Mouse (Mus musculus) heart, embryonic 13.5 days (tissue): ENCODE results near the gene Dact3. TPM values are rescaled to one million over a fixed set of nuclear protein-coding genes. Genes with fewer than 3 reads are reported as not detected.

ENCODE experiments used
- ATAC-seq: fragments of 200-750 bp; cut with Nextera tagmentation; 2 replicates; pipeline ENCODE4 v1.8.0; 2017; ENCODE audit warnings: moderate TSS enrichment; ENCODE audit not compliant: insufficient number of reproducible peaks, low FRiP score, low TSS enrichment; ENCODE audit errors: extremely low read depth
- H3K27ac ChIP-seq: fragments of 300-500 bp; sonication (generic); replicated peaks from 2 replicates; pipeline ENCODE4 v1.5.1; 2015; ENCODE audit warnings: moderate library complexity, mild to moderate bottlenecking, inconsistent platforms
- H3K27me3 ChIP-seq: fragments of 300-500 bp; sonication (generic); replicated peaks from 2 replicates; pipeline ENCODE4 v1.6.1; 2015; ENCODE audit warnings: mild to moderate bottlenecking, inconsistent platforms
- H3K36me3 ChIP-seq: fragments of 300-500 bp; sonication (generic); 2 replicates; pipeline ENCODE4 v1.6.1; 2015; ENCODE audit warnings: mild to moderate bottlenecking, inconsistent platforms
- H3K4me1 ChIP-seq: fragments of 300-500 bp; sonication (generic); 2 replicates; pipeline ENCODE4 v1.6.1; 2015; ENCODE audit warnings: inconsistent platforms
- H3K4me2 ChIP-seq: fragments of 300-500 bp; sonication (generic); 2 replicates; pipeline ENCODE4 v1.6.1; 2015; ENCODE audit warnings: inconsistent platforms, mild to moderate bottlenecking, moderate library complexity
- H3K4me3 ChIP-seq: fragments of 300-500 bp; sonication (generic); 2 replicates; pipeline ENCODE4 v1.5.1; 2015; ENCODE audit warnings: moderate library complexity, mild to moderate bottlenecking, inconsistent platforms
- H3K9ac ChIP-seq: fragments of 300-500 bp; sonication (generic); 2 replicates; pipeline ENCODE4 v1.6.1; 2015; ENCODE audit warnings: inconsistent platforms, mild to moderate bottlenecking, moderate library complexity
- H3K9me3 ChIP-seq: fragments of 300-500 bp; sonication (generic); 2 replicates; pipeline ENCODE4 v1.6.1; 2016; ENCODE audit warnings: inconsistent platforms
- WGBS: fragments of 180-500 bp; shearing (Covaris S2); methylation state at CpG from one replicate; pipeline ENCODE4 v1.1.7; 2015; ENCODE audit warnings: mixed read lengths; 5-methylcytosine and 5-hydroxymethylcytosine counted together
- polyA plus RNA-seq: library from polyadenylated mRNA; unstranded; fragments of >200 nt; fragmentation: Nextera tagmentation; extraction: Ambion mirVana; gene quantifications from 2 replicates; pipeline ENCODE4 v1.2.1, GENCODE M21; 2015

Gene Dact3
- polyA plus RNA-seq, 1 experiment from 2014 or later = 4.7 TPM

- no peaks in the 10 kb centered on the region for H3K9me3 ChIP-seq
- 1% methylated on average over 4 of the region's 4 CpGs for WGBS
- no peak for ATAC-seq
- no peak overlapping the region for H3K27ac ChIP-seq
- H3K36me3 ChIP-seq = peaks cover 6% of the 10 kb centered on the region; the same call in 1 of the 2 replicates
- H3K27me3 ChIP-seq = peaks cover 48% of the 10 kb centered on the region
- peak overlapping the region; percentile 35; the same call in 1 of the 2 replicates for H3K4me3 ChIP-seq
- peaks cover 55% of the 10 kb centered on the region for H3K4me1 ChIP-seq
- H3K9ac ChIP-seq = peak overlapping the region; percentile 71
- peak overlapping the region; percentile 72 for H3K4me2 ChIP-seq
Observed at GRCm38 (mm10) chr7:16894279-16894678, 19.2 kb downstream of the Dact3 start.

GRCm38 (mm10) chr7:16895000-16895399 lies 19.9 kb downstream of the Dact3 start:
- no peaks in the 10 kb centered on the region for H3K36me3 ChIP-seq
- under 1% methylated on average over 24 of the region's 24 CpGs for WGBS
- H3K27me3 ChIP-seq = peaks cover 55% of the 10 kb centered on the region
- H3K4me1 ChIP-seq = peaks cover 49% of the 10 kb centered on the region
- peak overlapping the region; percentile 35 for H3K4me3 ChIP-seq
- peak; percentile 7; the same call in 1 of the 2 replicates for ATAC-seq
- no peak overlapping the region for H3K27ac ChIP-seq
- H3K4me2 ChIP-seq = peak overlapping the region; percentile 72
- no peaks in the 10 kb centered on the region for H3K9me3 ChIP-seq
- peak overlapping the region; percentile 71 for H3K9ac ChIP-seq

GRCm38 (mm10) chr7:16895511-16895910 lies 20.4 kb downstream of the Dact3 start:
- WGBS = 37% methylated on average over 10 of the region's 10 CpGs
- Histone ChIP-seq H3K4me2 (peak overlapping the region; percentile 72), H3K36me3 (no peaks in the 10 kb centered on the region), H3K27ac (no peak overlapping the region), H3K9me3 (no peaks in the 10 kb centered on the region), H3K27me3 (peaks cover 60% of the 10 kb centered on the region), H3K4me3 (peak overlapping the region; percentile 35), H3K4me1 (peaks cover 44% of the 10 kb centered on the region), H3K9ac (peak overlapping the region; percentile 71)
- no peak for ATAC-seq

GRCm38 (mm10) chr7:16900526-16900925 lies 25.4 kb downstream of the Dact3 start:
- Histone ChIP-seq H3K9me3 (no peaks in the 10 kb centered on the region), H3K9ac (no peak overlapping the region), H3K27me3 (peaks cover 72% of the 10 kb centered on the region), H3K4me1 (peaks cover 17% of the 10 kb centered on the region), H3K4me2 (no peak overlapping the region), H3K36me3 (no peaks in the 10 kb centered on the region), H3K27ac (no peak overlapping the region), H3K4me3 (no peak overlapping the region)
- 31% methylated on average over 5 of the region's 5 CpGs for WGBS
- ATAC-seq = no peak

- H3K4me1 ChIP-seq = peaks cover 44% of the 10 kb centered on the region
- H3K36me3 ChIP-seq = no peaks in the 10 kb centered on the region
- H3K4me2 ChIP-seq = no peak overlapping the region
- no peak overlapping the region for H3K4me3 ChIP-seq
- no peaks in the 10 kb centered on the region for H3K9me3 ChIP-seq
- 66% methylated on average over 2 of the region's 2 CpGs for WGBS
- H3K27me3 ChIP-seq = peaks cover 89% of the 10 kb centered on the region
- ATAC-seq = no peak
- no peak overlapping the region for H3K9ac ChIP-seq
- no peak overlapping the region for H3K27ac ChIP-seq
Observed at GRCm38 (mm10) chr7:16903439-16903955, 28.4 kb downstream of the Dact3 start.

- Histone ChIP-seq H3K9ac (0 out of 2 replicates have a peak overlapping the region, but pooled peaks have one; percentile 10), H3K9me3 (no peaks in the 10 kb centered on the region), H3K4me3 (no peak overlapping the region), H3K27ac (no peak overlapping the region), H3K4me2 (no peak overlapping the region), H3K27me3 (peaks cover 89% of the 10 kb centered on the region), H3K4me1 (peaks cover 51% of the 10 kb centered on the region), H3K36me3 (no peaks in the 10 kb centered on the region)
- 33% methylated on average over 9 of the region's 10 CpGs for WGBS
- ATAC-seq = no peak
Observed at GRCm38 (mm10) chr7:16904120-16904675, 29.1 kb downstream of the Dact3 start.

GRCm38 (mm10) chr7:16905491-16906021 lies 30.4 kb downstream of the Dact3 start:
- no peak overlapping the region for H3K4me3 ChIP-seq
- peaks cover 61% of the 10 kb centered on the region for H3K4me1 ChIP-seq
- H3K9ac ChIP-seq = no peak overlapping the region
- no peaks in the 10 kb centered on the region for H3K9me3 ChIP-seq
- H3K4me2 ChIP-seq = no peak overlapping the region
- peak overlapping the region; percentile 25; the same call in 1 of the 2 replicates for H3K27ac ChIP-seq
- no peaks in the 10 kb centered on the region for H3K36me3 ChIP-seq
- peaks cover 89% of the 10 kb centered on the region for H3K27me3 ChIP-seq
- WGBS = 35% methylated on average over 9 of the region's 9 CpGs
- ATAC-seq = no peak

GRCm38 (mm10) chr7:16906281-16906680 lies 31.2 kb downstream of the Dact3 start, which contains the start of gene Ptgir:
Ptgir (plus strand) TSS chr7:16906490.
- Histone ChIP-seq H3K4me2 (peak within 1 kb of the TSS; percentile 7; the same call in 1 of the 2 replicates), H3K4me3 (no peak within 1 kb of the TSS), H3K36me3 (no peaks in the 10 kb centered on the region), H3K27me3 (peaks cover 88% of the 10 kb centered on the region), H3K9me3 (no peaks in the 10 kb centered on the region), H3K9ac (peak within 1 kb of the TSS; percentile 40; the same call in 1 of the 2 replicates), H3K27ac (peak within 1 kb of the TSS; percentile 25; the same call in 1 of the 2 replicates), H3K4me1 (peaks cover 61% of the 10 kb centered on the region)
- 11% methylated on average over 5 of the region's 6 CpGs for WGBS
- no peak for ATAC-seq

GRCm38 (mm10) chr7:16906889-16907559 lies 31.9 kb downstream of the Dact3 start:
- Histone ChIP-seq H3K9me3 (no peaks in the 10 kb centered on the region), H3K27me3 (peaks cover 87% of the 10 kb centered on the region), H3K9ac (no peak overlapping the region), H3K4me3 (no peak overlapping the region), H3K27ac (no peak overlapping the region), H3K36me3 (no peaks in the 10 kb centered on the region), H3K4me2 (peak overlapping the region; percentile 7; the same call in 1 of the 2 replicates), H3K4me1 (peaks cover 60% of the 10 kb centered on the region)
- no peak for ATAC-seq
- WGBS = 83% methylated on average over 41 of the region's 41 CpGs

- peak overlapping the region; percentile 41; the same call in 1 of the 2 replicates for H3K9ac ChIP-seq
- WGBS = 8% methylated on average over 7 of the region's 7 CpGs
- H3K9me3 ChIP-seq = no peaks in the 10 kb centered on the region
- H3K27me3 ChIP-seq = peaks cover 87% of the 10 kb centered on the region
- 0 out of 2 replicates have a peak overlapping the region, but pooled peaks have one; percentile 8 for H3K4me3 ChIP-seq
- no peak overlapping the region for H3K27ac ChIP-seq
- H3K4me1 ChIP-seq = peaks cover 57% of the 10 kb centered on the region
- ATAC-seq = no peak
- H3K36me3 ChIP-seq = no peaks in the 10 kb centered on the region
- H3K4me2 ChIP-seq = peak overlapping the region; percentile 40
Observed at GRCm38 (mm10) chr7:16907842-16908241, 32.7 kb downstream of the Dact3 start.

- 24% methylated on average over 11 of the region's 11 CpGs for WGBS
- peak overlapping the region; percentile 8; the same call in 1 of the 2 replicates for H3K4me3 ChIP-seq
- no peaks in the 10 kb centered on the region for H3K9me3 ChIP-seq
- no peak overlapping the region for H3K27ac ChIP-seq
- H3K4me2 ChIP-seq = peak overlapping the region; percentile 40
- peaks cover 87% of the 10 kb centered on the region for H3K27me3 ChIP-seq
- no peak for ATAC-seq
- H3K36me3 ChIP-seq = no peaks in the 10 kb centered on the region
- H3K9ac ChIP-seq = peak overlapping the region; percentile 41; the same call in 1 of the 2 replicates
- H3K4me1 ChIP-seq = peaks cover 57% of the 10 kb centered on the region
Observed at GRCm38 (mm10) chr7:16908367-16908766, 33.2 kb downstream of the Dact3 start.
